Mouse (Mus musculus) 416B (cell line): Measurements from ENCODE around the gene Gm9857.
A peak's percentile ranks its signal among the peaks of the same experiment; 100 is the strongest.

Experiments used
- DNase-seq: peaks from one replicate; pipeline ENCODE4 v3.0.0; 2011; ENCODE audit warnings: low read depth

Gm9857 gene

GRCm38 (mm10) chr3:108940001-108940633 lies at the start of gene Gm9857:
Gm9857 (minus strand) TSS chr3:108940445.
- no peak for DNase-seq

- DNase-seq, result no peak
Measured at GRCm38 (mm10) chr3:108987009-108987659, 46.9 kb upstream of the Gm9857 start.

GRCm38 (mm10) chr3:108986534-108986933 lies 46.3 kb upstream of the Gm9857 start:
- DNase-seq, result peak; percentile 73

GRCm38 (mm10) chr3:108983989-108984388 lies 43.7 kb upstream of the Gm9857 start:
- DNase-seq, result peak; percentile 72

GRCm38 (mm10) chr3:108981946-108982345 lies 41.7 kb upstream of the Gm9857 start:
- DNase-seq, result no peak

GRCm38 (mm10) chr3:108977340-108978030 lies 37.2 kb upstream of the Gm9857 start:
- DNase-seq, result peak; percentile 74

- DNase-seq, result no peak
Measured at GRCm38 (mm10) chr3:108974920-108975485, 34.8 kb upstream of the Gm9857 start.

GRCm38 (mm10) chr3:108973980-108974660 lies 33.9 kb upstream of the Gm9857 start:
- DNase-seq, result no peak

GRCm38 (mm10) chr3:108966051-108966450 lies 25.8 kb upstream of the Gm9857 start:
- peak; percentile 52 for DNase-seq

- DNase-seq, result no peak
Measured at GRCm38 (mm10) chr3:108964361-108965044, 24.3 kb upstream of the Gm9857 start.

- DNase-seq, result no peak
Measured at GRCm38 (mm10) chr3:108963776-108964175, 23.5 kb upstream of the Gm9857 start.

- no peak for DNase-seq
Measured at GRCm38 (mm10) chr3:108963278-108963677, 23.0 kb upstream of the Gm9857 start.

GRCm38 (mm10) chr3:108961655-108962054 lies 21.4 kb upstream of the Gm9857 start:
- DNase-seq, result no peak

- no peak for DNase-seq
Measured at GRCm38 (mm10) chr3:108961226-108961625, 21.0 kb upstream of the Gm9857 start.

- DNase-seq, result no peak
Measured at GRCm38 (mm10) chr3:108959680-108960295, 19.5 kb upstream of the Gm9857 start.

GRCm38 (mm10) chr3:108957976-108958375 lies 17.7 kb upstream of the Gm9857 start:
- peak; percentile 34 for DNase-seq

GRCm38 (mm10) chr3:108940996-108941395 lies 751 bp upstream of the Gm9857 start:
- no peak for DNase-seq

- DNase-seq, result no peak
Measured at GRCm38 (mm10) chr3:108939573-108939972, 672 bp downstream of the Gm9857 start, which contains the start of gene Henmt1. Henmt1 (plus strand) TSS chr3:108939873.

GRCm38 (mm10) chr3:108938691-108939090 lies 1.6 kb downstream of the Gm9857 start:
- no peak for DNase-seq

GRCm38 (mm10) chr3:108933557-108933956 lies 6.7 kb downstream of the Gm9857 start:
- DNase-seq, result peak; percentile 59

GRCm38 (mm10) chr3:108926308-108926707 lies 13.9 kb downstream of the Gm9857 start:
- DNase-seq, result no peak
